Mouse (Mus musculus) Patski (cell line): ENCODE measurements around the gene Cdkn2b. TPM values are rescaled to one million over a fixed set of nuclear protein-coding genes. Genes with fewer than 3 reads are reported as not detected.
A peak's percentile ranks its signal among the peaks of the same experiment; 100 is the strongest.

Experiments used
- ATAC-seq: fragments of 100-300 bp; one replicate; pipeline ENCODE4 v1.8.0; 2021
- CTCF ChIA-PET: fragments of 350-600 bp; sonication (Branson Sonifier 250); formaldehyde crosslinking; loops from one replicate; lab custom pipeline; 2022; ENCODE audit warnings: inconsistent platforms; lab: Charles Lee
- POLR2A ChIA-PET: fragments of 350-600 bp; sonication (Branson Sonifier 250); formaldehyde crosslinking; loops from one replicate; lab custom pipeline; 2022; ENCODE audit warnings: antibody characterized with exemption, inconsistent platforms; lab: Charles Lee
- DNase-seq: peaks from one replicate; pipeline ENCODE4 v3.0.0-alpha.2; 2011; ENCODE audit warnings: low read depth, low spot score
- H3K27me3 ChIP-seq: fragments of 371-371 bp; one replicate; pipeline ENCODE4 v1.5.1; 2021
- CTCF ChIP-seq: fragments of 100-300 bp; IDR thresholded peaks from one replicate; pipeline ENCODE4 v1.5.1; 2021
- in situ Hi-C: fragments of 300-500 bp; cut with MboI; formaldehyde crosslinking; loops from 3 replicates; pipeline ENCODE4 v1.11.1; 2018; ENCODE audit warnings: low pct_unique_long_range_greater_than_20kb, mixed read lengths
- polyA plus RNA-seq: library from polyadenylated mRNA; unstranded; gene quantifications from one replicate; pipeline ENCODE4 v1.2.3, GENCODE M21; 2021

Cdkn2b gene
- polyA plus RNA-seq, 1 experiment from 2014 or later: 17.7 TPM

DNA sequence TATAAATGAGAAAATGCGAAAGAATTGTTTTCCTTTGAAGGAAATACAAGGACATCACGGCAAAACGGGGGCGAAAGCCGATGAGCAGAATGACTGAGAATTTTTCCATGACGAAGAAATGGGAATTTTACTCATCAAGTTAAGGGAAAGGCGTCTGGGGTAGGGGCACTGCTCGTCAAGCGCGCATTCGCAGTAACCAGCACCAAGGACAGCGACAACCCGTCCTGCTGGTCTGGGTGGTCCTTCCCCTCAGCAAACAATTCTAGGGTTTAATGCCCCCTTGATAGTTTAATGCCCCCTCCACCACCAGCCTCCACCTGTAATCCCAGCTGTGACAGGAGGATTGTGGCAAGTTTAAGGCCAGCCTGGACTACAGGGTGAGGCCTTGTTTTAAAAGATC lies 2.6 kb upstream of the Cdkn2b start:
- CTCF ChIA-PET: interaction anchor here (1.2 kb wide), 1 partner anchor 35 kb away, joined by 3 read pairs; no protein-coding TSS in a partner anchor

DNA sequence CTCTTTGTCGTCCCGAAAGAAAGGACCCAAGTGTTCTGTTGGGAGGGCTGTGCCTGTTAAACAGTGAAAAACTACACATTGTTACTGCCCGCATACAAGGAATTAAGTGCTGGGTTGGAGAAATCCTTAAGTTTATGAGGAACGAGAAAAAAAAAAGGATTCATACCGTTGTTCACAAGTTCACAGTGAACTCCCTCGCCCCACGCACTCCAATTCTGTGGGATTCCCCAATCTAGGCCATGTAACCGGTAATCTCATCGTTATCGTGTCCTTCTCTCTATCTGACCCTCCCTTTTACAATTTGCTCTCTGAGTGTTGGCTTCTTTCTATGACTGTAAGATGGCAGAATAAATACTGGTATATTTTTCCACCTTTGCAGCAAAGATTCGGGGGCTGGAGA lies 843 bp downstream of the Cdkn2b start:
- no peak for TF ChIP-seq CTCF
- in situ Hi-C loops: loop anchor here (25.0 kb wide), 1 partner anchor 127 kb away; no protein-coding TSS in a partner anchor
- no peaks in the 10 kb centered on the region for H3K27me3 ChIP-seq
- CTCF ChIA-PET: interaction anchor here (1.3 to 1.6 kb wide), 2 partner anchors 137 to 213 kb away, joined by 4 to 6 read pairs; no protein-coding TSS in a partner anchor
- ATAC-seq (peak; percentile 18), DNase-seq (no peak)
- POLR2A ChIA-PET: no interaction called here

More for the DNA sequence above, 2.6 kb upstream of the Cdkn2b start:
- DNase-seq: no peak
- TF ChIP-seq CTCF: no peak
- POLR2A ChIA-PET: no interaction called here
- ATAC-seq: no peak
- H3K27me3 ChIP-seq: no peaks in the 10 kb centered on the region
- in situ Hi-C loops: loop anchor here (25.0 kb wide), 1 partner anchor 124 kb away; no protein-coding TSS in a partner anchor

- TF ChIP-seq CTCF: no peak
- CTCF ChIA-PET: interaction anchor here (0.9 to 1.5 kb wide), 4 partner anchors 10 to 217 kb away, joined by 3 to 4 read pairs (median 3); no protein-coding TSS in a partner anchor
- no peak for ATAC-seq
- H3K27me3 ChIP-seq: no peaks in the 10 kb centered on the region
- no peak for DNase-seq
- in situ Hi-C loops: loop anchor here (25.0 kb wide), 1 partner anchor 129 kb away; no protein-coding TSS in a partner anchor
- POLR2A ChIA-PET: interaction anchor here (1.2 to 2.0 kb wide), 2 partner anchors 10 to 13 kb away, joined by 3 to 5 read pairs; partner anchors contain the start of gene Cdkn2a
Observed at GRCm38 (mm10) chr4:89308001-89308400, 2.8 kb downstream of the Cdkn2b start.

DNA sequence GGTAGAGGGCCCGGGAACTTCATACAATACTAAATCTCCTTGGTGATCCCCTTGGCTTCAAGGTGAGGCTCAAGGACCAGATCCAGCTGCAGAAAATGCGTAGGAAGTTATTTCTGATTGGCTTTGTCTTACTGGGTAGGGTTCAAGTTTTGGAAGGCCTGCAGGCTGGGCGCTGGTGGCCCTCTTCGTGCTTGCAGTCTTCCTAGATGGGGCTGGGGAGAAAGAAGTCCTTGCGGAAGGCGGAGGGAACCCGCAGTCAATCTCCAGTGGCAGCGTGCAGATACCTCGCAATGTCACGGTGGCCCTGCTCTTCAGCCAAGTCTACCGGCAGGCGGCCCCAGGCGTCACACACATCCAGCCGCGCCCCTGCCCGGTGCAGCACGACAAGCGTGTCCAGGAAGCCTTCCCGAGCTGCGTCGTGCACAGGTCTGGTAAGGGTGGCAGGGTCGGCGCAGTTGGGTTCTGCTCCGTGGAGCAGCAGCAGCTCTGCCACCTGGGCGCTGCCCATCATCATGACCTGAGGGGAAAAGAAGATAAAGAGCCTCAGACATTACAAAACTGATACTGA lies 4.0 kb downstream of the Cdkn2b start:
- POLR2A ChIA-PET: no interaction called here
- ATAC-seq (no peak), DNase-seq (no peak)
- no peak for TF ChIP-seq CTCF
- no peaks in the 10 kb centered on the region for H3K27me3 ChIP-seq
- CTCF ChIA-PET: interaction anchor here (3.1 kb wide), 1 partner anchor 11 kb away, joined by 9 read pairs; no protein-coding TSS in a partner anchor
- in situ Hi-C loops: loop anchor here (25.0 kb wide), 1 partner anchor 130 kb away; no protein-coding TSS in a partner anchor

DNA sequence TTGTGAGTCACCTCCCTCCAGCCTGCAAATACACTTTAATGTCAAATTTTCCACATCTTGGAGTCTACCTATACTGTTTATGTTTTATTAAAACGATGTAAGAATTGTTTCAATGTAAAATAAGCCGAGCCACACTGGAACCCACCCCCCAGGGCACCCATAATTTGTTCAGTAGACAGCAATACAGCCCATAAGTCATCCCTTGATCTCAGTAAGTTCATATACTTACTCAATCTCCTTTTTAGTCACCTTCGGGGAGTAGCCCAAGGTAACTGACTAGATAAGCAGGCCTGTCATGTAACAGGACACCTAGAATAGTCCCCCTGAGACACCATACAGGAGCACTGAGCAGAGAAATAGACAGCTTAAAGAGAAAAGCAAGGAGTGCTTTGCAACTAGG lies 5.1 kb downstream of the Cdkn2b start:
- CTCF ChIA-PET: interaction anchor here (3.1 kb wide), 1 partner anchor 10 kb away, joined by 9 read pairs; no protein-coding TSS in a partner anchor
- TF ChIP-seq CTCF: no peak
- in situ Hi-C loops: loop anchor here (25.0 kb wide), 1 partner anchor 132 kb away; no protein-coding TSS in a partner anchor
- POLR2A ChIA-PET: no interaction called here
- H3K27me3 ChIP-seq: no peaks in the 10 kb centered on the region
- ATAC-seq (no peak), DNase-seq (no peak)

- TF ChIP-seq CTCF: no peak
- in situ Hi-C loops: loop anchor here (25.0 kb wide), 1 partner anchor 134 kb away; no protein-coding TSS in a partner anchor
- ChIA-PET CTCF (no interaction called here), POLR2A (no interaction called here)
- no peaks in the 10 kb centered on the region for H3K27me3 ChIP-seq
- DNase-seq (no peak), ATAC-seq (no peak)
Observed at GRCm38 (mm10) chr4:89303281-89303995, 7.4 kb downstream of the Cdkn2b start.

- ChIA-PET CTCF (no interaction called here), POLR2A (no interaction called here)
- H3K27me3 ChIP-seq: no peaks in the 10 kb centered on the region
- in situ Hi-C loops: loop anchor here (25.0 kb wide), 1 partner anchor 135 kb away; no protein-coding TSS in a partner anchor
- no peak for TF ChIP-seq CTCF
- peak; percentile 54 for ATAC-seq
- DNase-seq: no peak
Observed at GRCm38 (mm10) chr4:89302129-89302528, 8.7 kb downstream of the Cdkn2b start.

DNA sequence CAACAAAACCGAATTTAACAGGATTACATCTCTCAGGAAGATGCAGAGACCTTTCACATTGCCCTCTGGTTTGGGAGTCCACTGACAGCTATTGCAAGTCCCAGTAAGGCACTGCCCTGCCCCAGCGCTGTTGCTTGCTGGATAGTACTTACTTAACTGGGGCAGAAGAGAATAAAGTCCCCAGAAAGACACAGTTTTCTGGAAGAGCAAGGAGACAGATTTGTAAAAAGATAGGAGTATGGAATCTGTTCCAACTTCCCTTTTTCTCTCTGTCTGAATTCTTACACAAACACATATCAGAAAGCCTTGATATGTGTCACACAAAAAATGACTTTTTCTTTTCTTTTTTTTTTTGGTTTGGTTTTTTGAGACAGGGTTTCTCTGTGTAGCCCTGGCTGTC lies 11.1 kb downstream of the Cdkn2b start:
- in situ Hi-C loops: loop anchor here (25.0 kb wide), 3 partner anchors 137 to 213 kb away; no protein-coding TSS in a partner anchor
- DNase-seq (no peak), ATAC-seq (no peak)
- ChIA-PET POLR2A (no interaction called here), CTCF (interaction anchor here (0.8 kb wide), 1 partner anchor 86 kb away, joined by 3 read pairs; no protein-coding TSS in a partner anchor)
- no peak for TF ChIP-seq CTCF
- no peaks in the 10 kb centered on the region for H3K27me3 ChIP-seq

GRCm38 (mm10) chr4:89295441-89296220 lies 15.2 kb downstream of the Cdkn2b start:
- TF ChIP-seq CTCF: no peak
- DNase-seq (no peak), ATAC-seq (peak; percentile 36)
- no peaks in the 10 kb centered on the region for H3K27me3 ChIP-seq
- ChIA-PET CTCF (interaction anchor here (0.8 to 3.8 kb wide), 10 partner anchors 10 to 234 kb away, joined by 3 to 11 read pairs (median 4); partner anchors contain the start of gene Cdkn2b), POLR2A (interaction anchor here (1.5 kb wide), 1 partner anchor 13 kb away, joined by 3 read pairs; no protein-coding TSS in a partner anchor)
- in situ Hi-C loops: loop anchor here (25.0 kb wide), 2 partner anchors 133 to 217 kb away; no protein-coding TSS in a partner anchor
